Mouse (Mus musculus) forelimb bud, embryonic 11.5 days (tissue): ENCODE data around the gene Hfe.
"Not testable (repeated sequence)": the region's sequence is repeated elsewhere in the genome, so short reads cannot be mapped to it uniquely, and the experiment has no call there.

Experiments used
- DNase-seq: peaks from one replicate; pipeline ENCODE4 v3.0.0-alpha.2; 2012; ENCODE audit warnings: low read depth, low spot score

Hfe gene

DNA sequence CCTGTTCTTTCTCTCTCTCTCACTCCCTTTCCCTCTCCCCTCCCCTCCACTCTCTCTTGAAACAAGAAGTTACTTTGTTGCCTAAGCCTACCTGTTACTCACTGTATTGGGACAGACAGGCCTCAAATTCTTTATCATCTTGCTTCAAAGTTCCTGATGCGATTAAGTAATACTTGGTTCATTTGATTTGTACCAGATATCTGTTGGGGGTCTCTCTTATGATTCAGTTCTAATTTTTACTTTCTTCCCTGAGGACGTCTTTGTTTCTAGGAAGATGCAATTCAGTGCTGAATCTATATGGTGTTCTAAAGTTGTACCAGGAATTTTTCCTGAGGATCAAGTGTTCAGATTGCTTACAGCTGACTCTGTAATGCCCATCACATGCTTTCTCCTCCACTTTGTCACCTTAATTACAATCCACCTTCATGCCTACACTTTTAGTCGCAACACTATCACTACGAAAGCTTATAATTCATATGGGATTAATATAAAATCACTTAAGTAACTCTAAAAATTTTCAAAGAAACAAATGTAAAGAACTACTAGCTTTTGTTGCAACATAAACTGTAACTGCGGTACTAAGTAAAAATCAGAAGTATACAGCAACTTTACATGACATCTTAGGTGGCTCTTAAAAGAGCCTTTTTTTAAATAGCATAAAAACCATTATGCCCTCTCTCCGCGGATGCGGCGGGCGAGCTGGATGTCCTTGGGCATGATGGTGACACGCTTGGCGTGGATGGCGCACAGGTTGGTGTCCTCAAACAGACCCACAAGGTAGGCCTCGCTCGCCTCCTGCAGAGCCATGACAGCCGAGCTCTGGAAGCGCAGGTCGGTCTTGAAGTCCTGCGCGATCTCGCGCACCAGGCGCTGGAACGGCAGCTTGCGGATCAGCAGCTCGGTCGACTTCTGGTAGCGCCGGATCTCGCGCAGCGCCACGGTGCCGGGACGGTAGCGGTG lies 34.0 kb upstream of the Hfe start:
- DNase-seq = peak; percentile 49

GRCm38 (mm10) chr13:23743963-23744362 lies 33.3 kb upstream of the Hfe start:
- DNase-seq = no peak

DNA sequence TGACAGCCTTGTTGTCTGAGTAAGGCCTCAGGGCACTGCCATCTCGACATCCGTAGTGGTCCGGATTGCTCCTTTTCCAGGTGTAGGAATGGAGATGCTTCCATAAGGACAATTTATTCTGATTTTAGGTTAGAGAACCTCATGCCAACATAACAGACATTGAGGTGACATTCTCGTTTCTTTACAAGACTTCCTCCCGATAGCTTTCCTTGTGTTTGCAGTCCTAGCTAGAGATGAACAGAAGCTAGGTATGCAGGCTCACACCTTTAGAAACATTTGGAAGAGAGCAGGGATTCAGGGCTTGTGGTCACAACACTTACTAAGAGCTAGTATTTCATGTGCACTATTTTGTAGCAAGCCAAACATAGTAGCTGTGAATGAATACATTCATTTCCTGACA lies 32.6 kb upstream of the Hfe start:
- DNase-seq = no peak

DNA sequence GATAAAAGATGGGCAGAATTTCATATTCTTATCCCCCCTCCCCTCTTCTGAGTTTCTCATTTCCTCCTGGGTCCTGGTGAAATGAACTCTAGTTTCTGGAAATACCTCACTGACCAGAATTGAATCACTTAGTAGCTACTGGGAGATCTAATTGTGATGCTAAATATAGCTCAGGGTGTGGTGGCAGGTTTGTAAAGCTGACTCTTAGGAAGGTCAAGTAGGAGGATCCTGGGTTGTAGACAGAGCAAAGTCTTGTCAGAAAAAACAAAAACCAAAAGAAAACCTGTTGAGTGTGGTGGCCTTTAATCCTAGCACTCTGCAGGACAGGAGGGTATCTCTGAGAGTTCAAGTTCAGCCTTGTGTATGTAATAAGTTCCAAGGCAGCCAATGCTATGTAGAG lies 31.4 kb upstream of the Hfe start:
- no peak for DNase-seq

- no peak for DNase-seq
Measured at GRCm38 (mm10) chr13:23740910-23741309, 30.3 kb upstream of the Hfe start.

DNA sequence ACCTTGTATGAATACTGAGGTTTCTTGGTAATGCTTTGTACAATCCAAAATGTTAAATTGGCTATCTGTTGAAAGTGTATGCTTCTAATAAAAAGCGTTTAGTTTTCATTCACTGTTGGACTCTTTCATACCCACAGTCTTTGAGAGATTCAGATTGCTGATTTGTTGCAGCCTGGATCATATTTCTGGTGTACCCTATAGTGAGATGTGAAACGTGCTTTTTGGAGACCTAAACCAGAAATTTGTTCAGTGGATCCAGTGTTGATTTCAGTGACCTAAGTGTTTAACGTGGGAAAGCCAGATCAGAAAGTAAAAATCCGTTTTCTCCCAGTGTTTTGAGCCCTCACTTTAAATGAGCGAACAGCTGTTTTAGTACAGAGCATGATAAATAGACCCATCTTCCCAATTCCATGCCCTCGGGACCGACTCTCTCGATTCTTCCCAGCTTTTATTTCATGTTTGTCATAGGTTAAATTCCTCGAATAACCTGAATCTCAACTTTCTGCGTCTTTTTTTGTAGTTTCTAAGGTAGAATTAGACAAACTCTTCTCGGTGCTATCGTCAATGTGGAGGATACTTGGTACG lies 29.7 kb upstream of the Hfe start:
- DNase-seq = peak; percentile 40

DNA sequence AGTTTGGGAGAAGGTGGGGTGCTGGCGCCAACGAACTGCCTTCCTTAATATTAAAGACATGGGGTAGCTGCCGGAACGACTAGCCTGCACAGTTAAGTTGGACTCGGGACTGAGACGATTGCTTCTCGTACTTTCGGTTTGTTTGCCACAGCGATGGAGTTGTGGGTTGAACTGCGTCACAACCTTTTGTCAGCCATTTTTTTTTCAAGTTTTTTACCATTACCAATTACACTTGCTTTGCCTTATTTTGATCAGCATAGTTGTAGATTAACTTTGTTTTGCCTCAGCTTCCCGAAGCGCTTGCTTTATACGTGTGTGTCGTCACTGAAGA lies 29.2 kb upstream of the Hfe start:
- DNase-seq = no peak

DNA sequence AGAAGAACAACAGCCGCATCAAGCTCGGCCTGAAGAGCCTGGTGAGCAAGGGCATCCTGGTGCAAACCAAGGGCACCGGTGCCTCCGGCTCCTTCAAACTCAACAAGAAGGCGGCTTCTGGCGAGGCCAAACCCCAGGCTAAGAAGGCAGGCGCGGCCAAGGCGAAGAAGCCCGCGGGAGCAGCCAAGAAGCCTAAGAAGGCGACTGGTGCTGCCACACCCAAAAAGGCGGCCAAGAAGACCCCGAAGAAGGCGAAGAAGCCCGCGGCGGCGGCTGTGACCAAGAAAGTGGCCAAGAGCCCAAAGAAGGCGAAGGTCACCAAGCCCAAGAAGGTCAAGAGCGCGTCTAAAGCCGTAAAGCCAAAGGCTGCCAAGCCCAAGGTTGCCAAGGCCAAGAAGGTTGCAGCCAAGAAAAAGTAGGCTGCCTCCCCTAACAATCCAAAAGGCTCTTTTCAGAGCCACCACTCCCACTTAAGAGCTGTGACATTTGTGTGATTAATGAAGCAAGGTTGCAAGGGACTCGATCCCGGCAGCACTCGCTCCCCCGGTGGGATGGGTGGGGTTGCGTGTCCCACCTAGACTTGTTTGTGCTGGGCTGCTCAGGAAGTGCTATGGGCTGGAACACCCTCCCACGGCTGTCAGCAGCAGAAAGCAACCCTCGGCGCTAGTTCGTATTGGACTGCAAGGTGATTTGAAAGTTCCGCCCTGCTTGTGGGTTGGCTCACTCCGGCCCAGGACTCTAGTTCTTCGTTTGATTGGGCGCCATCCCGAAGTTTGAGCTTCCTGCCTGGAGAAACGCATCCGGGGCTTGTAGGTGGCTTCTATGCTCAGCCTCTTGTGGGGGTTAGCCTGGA lies 28.6 kb upstream of the Hfe start:
- DNase-seq = peak; percentile 96

DNA sequence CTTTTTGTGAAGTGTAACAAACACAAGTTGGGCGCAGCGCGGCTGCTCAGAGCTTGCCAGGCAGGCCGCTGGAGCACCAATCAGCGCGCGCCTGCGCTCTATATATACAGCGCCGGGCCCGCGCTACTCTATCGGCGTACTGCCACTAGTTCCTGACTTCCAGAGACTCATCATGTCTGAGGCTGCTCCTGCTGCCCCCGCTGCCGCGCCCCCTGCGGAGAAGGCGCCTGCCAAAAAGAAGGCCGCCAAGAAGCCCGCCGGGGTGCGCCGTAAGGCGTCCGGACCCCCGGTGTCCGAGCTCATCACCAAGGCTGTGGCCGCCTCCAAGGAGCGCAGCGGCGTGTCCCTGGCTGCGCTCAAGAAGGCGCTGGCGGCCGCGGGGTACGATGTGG lies 28.0 kb upstream of the Hfe start, which contains the start of gene Hist1h1c:
Hist1h1c (plus strand) TSS at position 132 of the 392 bp plus-strand sequence.
- peak; percentile 95 for DNase-seq

DNA sequence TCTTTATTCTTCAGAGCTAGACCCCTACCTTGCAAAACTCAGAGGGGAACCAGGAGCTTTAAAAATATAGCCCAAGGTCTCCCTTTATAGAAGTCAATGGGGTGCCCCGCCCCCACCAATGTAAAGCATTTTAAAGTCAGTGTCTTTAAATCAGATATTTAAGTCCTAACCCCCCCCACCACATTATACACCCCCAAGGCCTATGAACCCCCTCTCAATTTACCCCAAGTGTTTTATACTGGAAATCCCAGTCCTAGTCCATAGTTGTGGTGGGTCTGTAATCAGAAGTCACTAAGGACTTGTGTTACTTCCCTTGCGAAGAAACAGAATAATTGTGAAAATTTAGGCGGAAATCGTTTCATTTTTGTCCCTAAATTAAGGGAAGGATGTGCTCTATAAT lies 27.4 kb upstream of the Hfe start:
- DNase-seq = no peak

DNA sequence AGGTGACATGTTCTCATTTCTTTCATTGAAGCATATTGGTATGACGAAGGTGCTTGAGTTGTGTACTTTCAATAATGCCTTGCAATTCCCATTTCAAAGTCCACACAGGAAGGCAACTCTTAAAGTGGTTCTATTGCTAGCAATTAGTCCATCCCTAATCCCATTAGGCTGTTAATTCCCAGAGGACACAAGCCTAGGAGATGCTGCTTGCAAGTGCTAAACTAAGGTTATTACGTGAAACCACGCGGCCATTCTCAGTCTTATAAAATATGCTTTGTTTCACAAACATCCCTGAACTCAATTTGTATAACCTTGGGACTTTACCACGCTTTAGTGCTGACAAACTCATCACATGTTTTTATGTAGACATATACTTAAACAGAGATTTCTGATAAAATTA lies 26.4 kb upstream of the Hfe start:
- no peak for DNase-seq

DNA sequence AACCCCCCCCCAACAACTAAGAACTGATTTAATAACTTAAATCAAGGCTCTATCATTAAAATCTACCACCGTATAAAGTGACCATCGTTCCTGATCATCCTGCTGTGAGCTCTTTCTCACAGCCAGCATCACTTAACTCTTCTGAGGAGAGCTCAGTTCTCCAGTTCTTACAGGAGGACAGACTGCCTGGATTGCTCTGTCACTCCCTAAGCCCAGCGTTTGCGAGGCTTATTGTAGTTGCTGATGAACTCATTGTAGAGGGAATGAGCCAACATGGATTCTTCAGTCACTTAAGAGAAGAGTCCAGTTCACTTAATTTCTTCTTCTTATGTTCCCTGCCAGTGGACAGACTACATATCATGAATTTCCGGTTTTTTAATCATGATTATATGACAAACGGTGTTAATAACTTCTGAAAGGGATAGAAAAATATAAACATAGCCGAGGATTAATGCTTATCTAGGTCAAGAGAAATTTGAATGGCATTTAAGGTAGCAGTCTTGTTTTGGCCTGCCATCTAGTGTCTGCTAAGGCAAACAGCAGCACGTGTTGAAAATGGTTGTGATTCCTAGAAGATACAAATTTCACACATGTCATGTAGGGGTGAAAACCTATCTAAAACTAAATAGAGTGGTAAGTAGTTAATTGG lies 21.6 kb upstream of the Hfe start:
- no peak for DNase-seq

DNA sequence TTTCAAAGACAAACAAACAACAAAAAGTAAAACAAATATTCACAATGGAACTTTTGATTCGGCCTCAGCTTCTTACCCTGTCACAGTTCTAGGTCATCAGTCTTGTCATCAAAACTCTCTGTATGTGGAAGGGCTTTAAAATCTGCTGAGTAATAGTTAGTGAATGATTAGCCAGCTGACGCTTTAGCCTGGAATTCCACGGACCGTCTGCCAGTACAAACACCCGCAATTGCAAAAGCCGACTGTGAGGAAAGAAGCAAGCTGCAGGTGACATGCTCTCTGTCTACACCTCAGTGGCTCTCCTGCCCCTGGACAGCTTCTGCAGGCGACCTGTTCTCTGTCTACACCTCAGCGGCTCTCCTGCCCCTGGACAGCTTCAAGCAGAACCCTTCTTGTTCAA lies 19.8 kb upstream of the Hfe start:
- DNase-seq = no peak

- no peak for DNase-seq
Measured at GRCm38 (mm10) chr13:23729706-23730105, 19.1 kb upstream of the Hfe start.

DNA sequence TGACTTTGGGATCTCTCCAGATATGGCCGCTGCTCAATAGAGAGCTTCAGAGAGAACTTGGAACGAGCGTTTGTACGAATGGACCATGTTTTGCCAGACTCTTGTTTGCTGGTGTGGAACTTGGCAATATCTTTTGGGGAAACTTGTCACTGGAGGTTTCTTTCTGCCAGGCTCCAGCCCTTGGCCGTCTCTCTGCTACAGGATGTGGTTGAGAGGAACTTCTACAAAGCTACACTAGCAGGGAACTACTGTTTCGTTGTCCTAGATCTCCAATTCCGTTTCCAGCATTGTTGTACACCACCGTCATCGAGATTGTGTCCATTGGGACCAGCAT lies 18.5 kb upstream of the Hfe start:
- DNase-seq = no peak

GRCm38 (mm10) chr13:23728472-23729191 lies 18.0 kb upstream of the Hfe start:
- DNase-seq = no peak

GRCm38 (mm10) chr13:23725213-23725612 lies 14.6 kb upstream of the Hfe start:
- no peak for DNase-seq

- no peak for DNase-seq
Measured at GRCm38 (mm10) chr13:23724239-23724638, 13.6 kb upstream of the Hfe start.

- DNase-seq = not testable (repeated sequence)
Measured at GRCm38 (mm10) chr13:23717593-23718245, 7.1 kb upstream of the Hfe start.

- no peak for DNase-seq
Measured at GRCm38 (mm10) chr13:23717176-23717575, 6.5 kb upstream of the Hfe start.
